ENCODE assay signal across 8 mouse cellular contexts in genomic region chr2:35277686-35278085, GRCm38 (mm10). TPM values are rescaled to one million over a fixed set of nuclear protein-coding genes. Genes with fewer than 3 reads are reported as not detected.
A peak's percentile ranks its signal among the peaks of the same experiment; 100 is the strongest.
DNase-seq lines count a peak whose midpoint lies in the region; ATAC-seq and TF ChIP-seq lines count a peak whose summit lies in the region.

No protein-coding gene starts in this region.

- no peak for ATAC-seq in intestine, embryonic 14.5 days (replicated peaks; ENCODE audit: low FRiP score, low TSS enrichment, low read depth)
- no peak for ATAC-seq in intestine, postnatal 0 days
- 0 out of 2 replicates have a peak, but pooled peaks have one; percentile 36 for ATAC-seq in heart, embryonic 12.5 days (ENCODE audit: insufficient number of reproducible peaks, low FRiP score)
- no peak for ATAC-seq in cerebellum, adult (ENCODE audit: insufficient number of reproducible peaks, low FRiP score, low TSS enrichment)
- ATAC-seq in neural tube, embryonic 15.5 days (ENCODE audit: low FRiP score): no peak

- H3K27ac ChIP-seq in intestine, embryonic 14.5 days (ENCODE audit: low read depth): peak overlapping the region; percentile 19; the same call in 1 of the 2 replicates
- H3K27ac ChIP-seq in intestine, postnatal 0 days (ENCODE audit: low read depth, low read length): no peak overlapping the region
- H3K27ac ChIP-seq in heart, embryonic 12.5 days (ENCODE audit: poor library complexity, severe bottlenecking): peak overlapping the region; percentile 40
- H3K27ac ChIP-seq in neural tube, embryonic 15.5 days (replicated peaks): no peak overlapping the region

- no peak overlapping the region for H3K4me3 ChIP-seq in intestine, embryonic 14.5 days (ENCODE audit: low read depth, low read length)
- H3K4me3 ChIP-seq in intestine, postnatal 0 days (ENCODE audit: low read depth, low read length): no peak overlapping the region
- H3K4me3 ChIP-seq in heart, embryonic 12.5 days: no peak overlapping the region
- no peak overlapping the region for H3K4me3 ChIP-seq in neural tube, embryonic 15.5 days (replicated peaks)

- no peak for TF ChIP-seq CTCF in intestine, postnatal 0 days (IDR thresholded peaks at IDR 0.05; ENCODE audit: low read depth)

- peaks cover 19% of the 10 kb centered on the region for H3K4me1 ChIP-seq in intestine, embryonic 14.5 days (replicated peaks; ENCODE audit: control insufficient read depth, insufficient read depth, low read length)
- 0 out of 2 replicates have a peak, but pooled peaks cover 8% of the 10 kb centered on the region for H3K4me1 ChIP-seq in intestine, postnatal 0 days (replicated peaks; ENCODE audit: control insufficient read depth, insufficient read depth, low read length)
- peaks cover 43% of the 10 kb centered on the region for H3K4me1 ChIP-seq in heart, embryonic 12.5 days (replicated peaks)
- H3K4me1 ChIP-seq in neural tube, embryonic 15.5 days: peaks cover 7% of the 10 kb centered on the region

- H3K9ac ChIP-seq in intestine, embryonic 14.5 days (ENCODE audit: low read length): no peak overlapping the region
- no peak overlapping the region for H3K9ac ChIP-seq in intestine, postnatal 0 days (ENCODE audit: low read depth, low read length)
- 0 out of 2 replicates have a peak overlapping the region, but pooled peaks have one; percentile 38 for H3K9ac ChIP-seq in heart, embryonic 12.5 days
- no peak overlapping the region for H3K9ac ChIP-seq in neural tube, embryonic 15.5 days (replicated peaks)

- no peak for DNase-seq in intestine, embryonic 14.5 days (ENCODE audit: low spot score)
- DNase-seq in adrenal gland, postnatal 25 days: peak; percentile 50
- DNase-seq in lung, postnatal 36 days: peak; percentile 82
- no peak for DNase-seq in spleen, adult 18-20 months

- 88% methylated on average over 3 of the region's 3 CpGs for WGBS in intestine, embryonic 14.5 days
- WGBS in intestine, postnatal 0 days: 78% methylated on average over 3 of the region's 3 CpGs
- WGBS in heart, embryonic 12.5 days: 50% methylated on average over 3 of the region's 3 CpGs
- WGBS in neural tube, embryonic 15.5 days: 81% methylated on average over 3 of the region's 3 CpGs

- no peaks in the 10 kb centered on the region for H3K9me3 ChIP-seq in intestine, embryonic 14.5 days (ENCODE audit: control insufficient read depth, low read length)
- no peaks in the 10 kb centered on the region for H3K9me3 ChIP-seq in intestine, postnatal 0 days (ENCODE audit: control insufficient read depth)
- H3K9me3 ChIP-seq in heart, embryonic 12.5 days (replicated peaks): no peaks in the 10 kb centered on the region
- no peaks in the 10 kb centered on the region for H3K9me3 ChIP-seq in neural tube, embryonic 15.5 days (replicated peaks)

- peaks cover 15% of the 10 kb centered on the region for H3K27me3 ChIP-seq in intestine, embryonic 14.5 days (replicated peaks; ENCODE audit: control insufficient read depth, insufficient read depth, low read length)
- H3K27me3 ChIP-seq in intestine, postnatal 0 days (replicated peaks; ENCODE audit: control insufficient read depth, insufficient read depth, low read length): no peaks in the 10 kb centered on the region
- peaks cover 27% of the 10 kb centered on the region for H3K27me3 ChIP-seq in heart, embryonic 12.5 days (replicated peaks)
- H3K27me3 ChIP-seq in neural tube, embryonic 15.5 days (replicated peaks): peaks cover 20% of the 10 kb centered on the region

- no peak overlapping the region for H3K4me2 ChIP-seq in intestine, embryonic 14.5 days (ENCODE audit: low read length)
- H3K4me2 ChIP-seq in intestine, postnatal 0 days (replicated peaks; ENCODE audit: low read depth): no peak overlapping the region
- no peak overlapping the region for H3K4me2 ChIP-seq in heart, embryonic 12.5 days
- H3K4me2 ChIP-seq in neural tube, embryonic 15.5 days: no peak overlapping the region

- no peaks in the 10 kb centered on the region for H3K36me3 ChIP-seq in intestine, embryonic 14.5 days (ENCODE audit: control insufficient read depth, insufficient read depth, low read length)
- H3K36me3 ChIP-seq in intestine, postnatal 0 days (ENCODE audit: control insufficient read depth, insufficient read depth): peaks cover 3% of the 10 kb centered on the region; the same call in 1 of the 2 replicates
- no peaks in the 10 kb centered on the region for H3K36me3 ChIP-seq in heart, embryonic 12.5 days
- no peaks in the 10 kb centered on the region for H3K36me3 ChIP-seq in neural tube, embryonic 15.5 days

RNA-seq across cellular contexts. Expression of gene Gsn, which starts 21.5 kb away (rescaled TPM):
- 190 and 194 TPM in 2 replicates for polyA plus RNA-seq in intestine, embryonic 14.5 days (2014; fragmentation: Nextera tagmentation; extraction: Ambion mirVana)
- polyA plus RNA-seq in intestine, postnatal 0 days (2015; fragmentation: Nextera tagmentation; extraction: Ambion mirVana): 129 and 138 TPM in 2 replicates
- 181 and 185 TPM in 2 replicates for total RNA-seq in adrenal gland, postnatal 25 days (2021)
- 186 and 190 TPM in 2 replicates for polyA plus RNA-seq in heart, embryonic 12.5 days (2016; fragmentation: Nextera tagmentation; extraction: Ambion mirVana)
- 38.4 and 59.2 TPM in 2 replicates for polyA plus RNA-seq in neural tube, embryonic 15.5 days (2015; fragmentation: Nextera tagmentation; extraction: Ambion mirVana)

RNA-seq across cellular contexts. Expression of gene Stom, which starts 59.1 kb away (rescaled TPM):
- polyA plus RNA-seq in intestine, embryonic 14.5 days (2014; fragmentation: Nextera tagmentation; extraction: Ambion mirVana): 62.7 and 77.2 TPM in 2 replicates
- 39.9 and 45.6 TPM in 2 replicates for polyA plus RNA-seq in intestine, postnatal 0 days (2015; fragmentation: Nextera tagmentation; extraction: Ambion mirVana)
- 42.9 and 45.4 TPM in 2 replicates for total RNA-seq in adrenal gland, postnatal 25 days (2021)
- polyA plus RNA-seq in heart, embryonic 12.5 days (2016; fragmentation: Nextera tagmentation; extraction: Ambion mirVana): 42.2 and 42.7 TPM in 2 replicates
- polyA plus RNA-seq in neural tube, embryonic 15.5 days (2015; fragmentation: Nextera tagmentation; extraction: Ambion mirVana): 17.6 and 27.4 TPM in 2 replicates

Comparison
In these comparisons a context has a peak if more than half of its experiments do, and no peak if none do; other contexts are left out.
1. H3K27ac ChIP-seq: peak in intestine, embryonic 14.5 days (single experiment) and heart, embryonic 12.5 days (single experiment); none in intestine, postnatal 0 days (single experiment) and neural tube, embryonic 15.5 days (single experiment).
2. DNase-seq: peak in adrenal gland, postnatal 25 days (single experiment) and lung, postnatal 36 days (single experiment); none in intestine, embryonic 14.5 days (single experiment) and spleen, adult 18-20 months (0 of 2).